Mouse (Mus musculus) spleen, adult 2 months (tissue): Measurements from ENCODE around the gene Tbc1d19. TPM values are rescaled to one million over a fixed set of nuclear protein-coding genes. Genes with fewer than 3 reads are reported as not detected.

Experiments used
- DNase-seq, 2 experiments: peaks; one replicate each; pipeline versions ENCODE4 v3.0.0 to v3.0.0-alpha.2; 2012 to 2021; ENCODE audit warnings: low spot score in 2 of 2, low read depth in 1 of 2
- H3K27ac ChIP-seq: fragments of 200-500 bp; 2 replicates; pipeline ENCODE4 v1.5.1; 2012; ENCODE audit warnings: low read length, inconsistent platforms; ENCODE audit not compliant: insufficient read depth
- H3K27me3 ChIP-seq: fragments of 200-500 bp; 2 replicates; pipeline ENCODE4 v1.6.1; 2012; ENCODE audit warnings: mild to moderate bottlenecking, moderate library complexity, low read length, inconsistent platforms; ENCODE audit not compliant: control insufficient read depth, insufficient read depth
- H3K36me3 ChIP-seq: fragments of 200-500 bp; 2 replicates; pipeline ENCODE4 v1.6.1; 2012; ENCODE audit warnings: mild to moderate bottlenecking, low read length, inconsistent platforms; ENCODE audit not compliant: control insufficient read depth, insufficient read depth
- H3K4me1 ChIP-seq: fragments of 200-500 bp; 2 replicates; pipeline ENCODE4 v1.6.1; 2011; ENCODE audit warnings: inconsistent platforms; ENCODE audit not compliant: control insufficient read depth, insufficient read depth, insufficient read length
- H3K4me3 ChIP-seq: fragments of 200-500 bp; 2 replicates; pipeline ENCODE4 v1.5.1; 2011; ENCODE audit warnings: mild to moderate bottlenecking, inconsistent platforms; ENCODE audit not compliant: insufficient read depth, insufficient read length; ENCODE audit errors: extremely low read depth
- CTCF ChIP-seq: fragments of 200-500 bp; IDR thresholded peaks from 2 replicates; pipeline ENCODE4 v1.5.1; 2011; ENCODE audit warnings: mild to moderate bottlenecking, inconsistent platforms; ENCODE audit not compliant: insufficient read depth, insufficient read length, insufficient replicate concordance; ENCODE audit errors: extremely low read depth
- POLR2A ChIP-seq: fragments of 200-500 bp; IDR thresholded peaks from 2 replicates; pipeline ENCODE4 v1.6.1; 2011; ENCODE audit warnings: low read depth, low read length, inconsistent platforms
- WGBS: fragments of 180-500 bp; shearing (Covaris S2); methylation state at CpG from one replicate; pipeline ENCODE4 v1.1.7; 2018; 5-methylcytosine and 5-hydroxymethylcytosine counted together
- polyA plus RNA-seq: library from polyadenylated mRNA; depleted of rRNA; stranded (reverse); fragments of >200 nt; gene quantifications from 2 replicates; pipeline ENCODE4 v1.2.3, GENCODE M21; 2012; rRNA removed

The Tbc1d19 gene
- polyA plus RNA-seq, 1 experiment = 1.7 TPM

DNA sequence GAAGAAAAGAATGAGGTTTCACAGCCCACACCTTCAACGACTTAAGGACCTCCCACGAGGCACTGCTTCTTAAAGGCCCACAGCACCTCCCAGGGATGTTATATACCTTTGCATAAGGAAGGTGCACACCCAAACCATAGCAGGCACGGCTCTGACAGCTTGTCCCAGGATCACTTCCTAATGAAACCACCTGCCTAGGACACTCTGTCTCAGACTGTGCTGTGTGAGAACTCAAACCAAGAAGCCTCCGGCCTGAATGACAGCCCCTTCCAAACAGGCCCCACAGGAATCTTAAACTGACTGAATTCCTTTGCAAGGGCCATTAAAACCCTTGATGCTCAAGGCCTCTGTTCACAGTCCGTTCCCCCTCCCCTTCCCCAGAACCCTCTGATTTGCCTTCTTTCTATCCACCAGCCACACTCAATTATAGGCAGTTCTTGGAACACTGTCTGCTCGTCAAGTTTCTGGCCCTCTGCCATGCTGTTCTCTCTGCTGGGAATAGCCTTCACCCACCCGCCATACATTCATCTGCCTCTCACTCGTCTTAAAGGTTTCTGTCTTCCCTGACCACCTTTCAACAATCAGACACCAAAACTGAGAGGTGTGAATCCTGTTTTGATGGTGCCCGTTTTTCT lies 138.3 kb downstream of the Tbc1d19 start:
- Histone ChIP-seq H3K36me3 (no peaks in the 10 kb centered on the region), H3K27ac (no peak overlapping the region), H3K27me3 (no peaks in the 10 kb centered on the region), H3K4me3 (no peak overlapping the region), H3K4me1 (peaks cover 4% of the 10 kb centered on the region; the same call in 1 of the 2 replicates)
- no peak for DNase-seq
- 59% methylated on average over 9 of the region's 9 CpGs for WGBS
- TF ChIP-seq POLR2A = no peak
- no peak for TF ChIP-seq CTCF

DNA sequence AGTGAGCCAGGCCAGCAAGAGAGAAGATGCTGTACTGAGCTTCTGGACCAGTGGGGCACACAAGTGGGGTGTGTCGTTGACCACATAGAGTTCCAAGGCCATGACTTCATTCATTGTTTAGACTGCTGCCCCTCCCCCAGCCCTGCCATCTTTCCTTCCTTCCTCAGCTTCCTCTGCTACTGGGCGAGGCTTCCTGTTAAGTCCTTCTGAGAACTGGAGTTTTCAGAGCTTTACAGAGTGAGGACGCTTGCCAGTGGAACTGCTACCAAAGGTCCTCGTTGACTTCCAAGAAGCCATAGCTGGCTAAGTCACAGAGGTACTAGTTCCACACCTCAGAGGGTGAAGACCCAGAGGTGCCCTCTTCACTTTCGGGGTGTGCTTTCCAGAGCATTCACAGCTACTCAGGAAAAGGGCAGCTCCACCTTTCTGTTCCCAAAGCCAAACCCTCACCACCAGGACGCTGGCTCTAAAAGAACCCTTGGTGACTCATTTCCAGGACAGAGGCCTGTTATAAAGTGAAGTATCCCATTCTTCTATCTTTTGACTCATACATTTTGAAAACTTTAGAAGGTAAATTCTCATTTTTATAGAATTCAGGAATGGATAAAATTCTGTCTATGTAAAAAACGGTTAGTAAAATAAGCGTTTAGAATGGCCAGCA lies 139.3 kb downstream of the Tbc1d19 start:
- Histone ChIP-seq H3K27ac (no peak overlapping the region), H3K27me3 (no peaks in the 10 kb centered on the region), H3K36me3 (no peaks in the 10 kb centered on the region), H3K4me3 (no peak overlapping the region), H3K4me1 (peaks cover 4% of the 10 kb centered on the region; the same call in 1 of the 2 replicates)
- 41% methylated on average over 8 of the region's 8 CpGs for WGBS
- DNase-seq = no peak
- no peak for TF ChIP-seq CTCF
- no peak for TF ChIP-seq POLR2A

DNA sequence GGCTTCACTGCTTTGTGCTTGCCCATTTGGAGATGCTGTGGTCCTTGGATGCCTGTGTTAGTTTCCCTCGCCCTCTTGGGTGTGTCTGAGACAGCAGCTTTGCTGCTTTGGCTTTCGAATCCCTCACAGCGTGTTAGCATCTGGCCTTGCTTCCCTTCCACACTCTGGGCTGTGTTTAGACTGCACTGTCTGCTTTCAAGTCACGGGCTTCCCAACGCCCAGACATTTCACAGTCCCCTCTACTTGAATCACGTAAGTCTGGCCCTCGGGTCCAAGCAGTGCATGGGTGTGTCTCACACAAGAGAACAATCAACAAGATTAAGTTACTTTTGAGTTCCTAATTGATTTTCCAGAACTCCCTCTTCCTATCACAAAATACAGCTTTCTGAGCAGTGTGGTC lies 140.8 kb downstream of the Tbc1d19 start:
- no peaks in the 10 kb centered on the region for H3K36me3 ChIP-seq
- no peak for DNase-seq
- no peak for TF ChIP-seq CTCF
- TF ChIP-seq POLR2A = no peak
- no peak overlapping the region for H3K27ac ChIP-seq
- H3K27me3 ChIP-seq = no peaks in the 10 kb centered on the region
- H3K4me3 ChIP-seq = no peak overlapping the region
- peaks cover 4% of the 10 kb centered on the region; the same call in 1 of the 2 replicates for H3K4me1 ChIP-seq
- WGBS = 88% methylated on average over 7 of the region's 7 CpGs

DNA sequence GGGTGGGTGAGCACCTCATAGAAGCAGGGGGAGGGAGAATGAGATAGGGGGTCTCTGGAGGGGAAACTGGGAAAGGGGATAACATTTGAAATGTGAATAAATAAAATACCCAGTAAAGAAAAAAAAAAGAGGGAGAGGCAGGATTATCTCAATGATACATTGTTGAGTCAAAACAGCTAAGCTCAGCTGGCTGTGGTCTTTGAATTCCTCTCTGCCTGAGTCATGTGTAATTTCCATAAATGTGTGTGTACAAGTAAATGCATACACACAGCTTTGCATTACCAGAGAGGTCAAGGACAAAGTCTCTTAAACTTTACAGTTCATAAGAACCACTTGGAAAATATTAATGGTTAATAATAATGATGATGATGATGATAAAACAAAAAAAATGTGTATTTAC lies 143.8 kb downstream of the Tbc1d19 start:
- no peak for DNase-seq
- Histone ChIP-seq H3K36me3 (no peaks in the 10 kb centered on the region), H3K4me1 (peaks cover 4% of the 10 kb centered on the region; the same call in 1 of the 2 replicates), H3K4me3 (no peak overlapping the region), H3K27me3 (no peaks in the 10 kb centered on the region), H3K27ac (no peak overlapping the region)
- TF ChIP-seq CTCF = no peak
- no peak for TF ChIP-seq POLR2A

Other genes with a start within 250 kb of the Tbc1d19 start
- gene Cckar, start 101.9 kb upstream of the Tbc1d19 start, polyA plus RNA-seq = 5.0 and 6.0 TPM in 2 replicates
- gene Stim2, start 188.9 kb downstream of the Tbc1d19 start, polyA plus RNA-seq = 12.6 and 15.5 TPM in 2 replicates